Mouse (Mus musculus): ENCODE data around the gene Mknk2.
"Not testable (repeated sequence)": the region's sequence is repeated elsewhere in the genome, so short reads cannot be mapped to it uniquely, and the experiment has no call there.

The Mknk2 gene

DNA sequence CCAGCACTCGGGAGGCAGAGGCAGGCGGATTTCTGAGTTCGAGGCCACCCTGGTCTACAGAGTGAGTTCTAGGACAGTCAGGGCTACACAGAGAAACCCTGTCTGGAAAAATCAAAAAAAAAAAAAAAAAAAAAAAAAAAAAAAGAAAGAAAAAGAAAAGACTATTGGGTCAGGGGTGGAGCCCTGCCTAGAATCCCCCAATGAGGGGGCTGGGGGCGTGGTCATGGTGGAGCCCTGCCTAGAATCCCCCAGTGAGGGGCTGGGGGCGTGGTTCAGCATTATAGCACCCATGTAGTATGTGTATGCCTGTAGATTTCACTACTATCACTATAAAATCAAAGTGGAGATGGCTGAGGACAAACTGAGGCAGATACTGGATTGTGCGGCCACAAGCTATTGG is 28.0 kb downstream of the Mknk2 start:
- DNase-seq = not testable (repeated sequence)

DNA sequence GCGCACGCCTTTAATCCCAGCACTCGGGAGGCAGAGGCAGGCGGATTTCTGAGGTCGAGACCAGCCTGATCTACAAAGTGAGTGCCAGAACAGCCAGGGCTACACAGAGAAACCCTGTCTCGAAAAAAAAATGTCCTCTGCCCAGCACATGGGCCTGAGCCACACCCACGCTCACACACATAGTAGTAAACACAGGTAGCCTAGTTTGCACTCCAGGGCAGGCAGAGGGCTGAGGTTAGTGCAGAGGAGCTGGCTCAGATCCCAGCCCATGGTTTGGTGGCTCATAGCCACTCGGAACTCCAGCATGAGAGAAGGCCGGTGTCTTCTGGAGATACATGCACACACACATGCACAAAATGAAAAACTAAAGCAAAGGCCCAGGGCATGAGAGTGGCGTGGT is 31.0 kb downstream of the Mknk2 start:
- no peak for DNase-seq

DNA sequence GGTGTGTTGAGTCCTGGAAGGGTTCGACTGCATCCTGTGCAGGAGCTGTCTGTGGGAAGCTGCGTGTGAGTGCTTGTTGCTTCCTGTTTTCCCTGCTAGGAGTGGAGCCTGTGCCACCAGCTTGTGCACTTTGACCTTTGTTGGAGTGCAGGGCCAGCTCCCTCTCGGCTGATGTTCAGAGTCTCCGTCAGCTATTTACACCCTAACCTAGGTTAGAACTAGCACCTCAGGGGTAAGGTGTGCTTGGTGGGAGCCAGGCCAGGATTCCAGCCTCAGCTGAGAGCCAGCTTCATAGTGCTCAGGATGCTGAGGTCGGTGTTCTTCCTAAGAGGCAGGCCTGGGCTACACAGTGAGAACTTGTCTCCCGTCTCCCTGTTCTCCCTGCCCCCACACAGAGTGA is 42.6 kb downstream of the Mknk2 start:
- no peak for DNase-seq

DNA sequence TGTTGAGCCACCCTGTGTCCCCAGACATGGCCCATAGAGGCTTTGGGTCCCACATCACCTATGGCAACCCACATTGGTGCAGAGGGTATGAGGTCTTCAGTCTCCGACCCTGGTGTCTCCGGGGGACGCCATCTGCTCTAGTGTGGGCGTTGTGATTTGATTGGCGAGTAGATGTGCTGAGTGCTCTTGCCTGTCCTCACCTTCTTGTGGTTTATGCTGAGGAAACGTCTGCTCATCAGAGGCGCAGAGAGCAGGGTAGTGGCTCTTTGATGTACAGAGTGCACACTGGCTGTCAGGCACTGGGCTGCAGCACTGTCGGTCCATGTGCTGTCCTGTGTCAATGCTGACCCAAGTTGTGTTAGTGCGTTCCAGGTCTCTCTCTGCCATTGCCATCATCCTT is 49.0 kb downstream of the Mknk2 start:
- DNase-seq = no peak

DNA sequence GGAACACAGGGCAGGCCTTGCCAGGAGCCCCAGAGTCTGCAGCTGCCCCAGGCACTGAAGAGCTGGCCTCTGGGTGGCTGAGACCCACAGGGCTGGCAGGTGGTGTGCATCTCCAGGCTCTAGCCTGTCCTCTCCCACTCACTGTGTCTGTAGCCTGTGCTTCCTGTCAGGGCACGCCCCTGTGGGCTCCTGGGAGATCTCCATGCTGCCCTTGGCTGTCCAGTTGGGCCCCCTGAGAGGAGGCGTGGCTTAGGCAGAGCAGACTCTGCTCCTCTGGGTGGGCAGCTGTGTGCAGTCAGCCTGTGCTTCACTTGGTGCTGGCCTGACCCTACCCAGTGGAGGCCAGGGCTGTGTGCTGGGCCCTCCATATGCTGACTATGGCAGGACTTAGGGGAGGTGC is 50.2 kb downstream of the Mknk2 start:
- no peak for DNase-seq

DNA sequence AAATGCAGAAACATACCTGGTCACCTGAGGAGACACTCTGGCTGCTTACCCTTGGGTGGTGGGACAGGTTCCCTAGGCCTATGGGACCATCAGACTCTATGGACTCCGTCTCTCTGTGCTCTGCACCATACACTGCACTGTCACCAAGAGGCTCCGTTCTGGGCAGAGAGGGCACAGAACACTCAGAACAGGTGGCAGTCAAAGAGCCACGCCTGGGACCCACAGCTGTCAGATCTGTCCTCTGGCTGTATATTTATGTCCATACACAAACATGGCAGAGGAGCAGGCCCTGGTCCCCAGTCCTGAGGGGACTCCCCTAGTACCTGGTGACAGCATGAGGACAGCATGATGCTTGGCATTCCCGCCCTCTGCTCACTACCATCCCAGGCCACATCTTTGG is 52.1 kb downstream of the Mknk2 start:
- no peak for DNase-seq

DNA sequence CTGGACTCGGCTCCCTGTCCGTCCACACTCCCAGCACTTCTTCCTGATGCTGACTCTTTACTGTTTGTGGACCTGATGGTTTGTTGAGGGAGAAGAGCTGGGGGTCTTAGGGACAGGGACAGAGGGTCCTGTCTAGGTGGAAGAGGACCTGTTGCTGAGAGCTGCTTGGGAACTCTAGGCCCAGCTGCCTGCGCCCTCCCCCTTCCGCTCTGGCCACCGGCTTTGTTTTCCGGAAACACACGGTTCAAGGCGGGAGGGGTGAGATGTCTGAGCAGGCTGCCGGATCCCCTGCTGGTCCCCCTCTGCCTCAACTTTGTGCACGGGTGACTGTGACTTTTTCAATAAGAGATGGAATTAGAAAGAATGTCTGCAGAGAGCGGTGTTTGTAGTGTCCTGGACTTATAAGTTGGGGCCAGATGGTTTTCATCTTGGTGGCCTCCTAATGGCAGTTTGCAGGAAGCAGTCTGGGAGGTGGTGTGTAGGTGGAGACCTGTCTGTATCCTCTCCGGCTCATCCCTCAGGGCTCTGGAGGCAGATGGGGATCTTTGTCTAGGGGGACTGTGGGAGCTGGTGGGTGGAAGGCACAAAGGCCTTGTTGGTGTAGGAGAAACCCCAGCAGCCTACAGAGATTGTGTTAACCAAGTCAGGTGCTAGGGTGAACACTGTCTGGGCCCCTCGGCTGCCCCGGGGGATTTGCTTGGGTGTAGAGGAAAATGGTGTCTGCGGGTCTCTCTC is 54.3 kb downstream of the Mknk2 start:
- peak; percentile 80 for DNase-seq

DNA sequence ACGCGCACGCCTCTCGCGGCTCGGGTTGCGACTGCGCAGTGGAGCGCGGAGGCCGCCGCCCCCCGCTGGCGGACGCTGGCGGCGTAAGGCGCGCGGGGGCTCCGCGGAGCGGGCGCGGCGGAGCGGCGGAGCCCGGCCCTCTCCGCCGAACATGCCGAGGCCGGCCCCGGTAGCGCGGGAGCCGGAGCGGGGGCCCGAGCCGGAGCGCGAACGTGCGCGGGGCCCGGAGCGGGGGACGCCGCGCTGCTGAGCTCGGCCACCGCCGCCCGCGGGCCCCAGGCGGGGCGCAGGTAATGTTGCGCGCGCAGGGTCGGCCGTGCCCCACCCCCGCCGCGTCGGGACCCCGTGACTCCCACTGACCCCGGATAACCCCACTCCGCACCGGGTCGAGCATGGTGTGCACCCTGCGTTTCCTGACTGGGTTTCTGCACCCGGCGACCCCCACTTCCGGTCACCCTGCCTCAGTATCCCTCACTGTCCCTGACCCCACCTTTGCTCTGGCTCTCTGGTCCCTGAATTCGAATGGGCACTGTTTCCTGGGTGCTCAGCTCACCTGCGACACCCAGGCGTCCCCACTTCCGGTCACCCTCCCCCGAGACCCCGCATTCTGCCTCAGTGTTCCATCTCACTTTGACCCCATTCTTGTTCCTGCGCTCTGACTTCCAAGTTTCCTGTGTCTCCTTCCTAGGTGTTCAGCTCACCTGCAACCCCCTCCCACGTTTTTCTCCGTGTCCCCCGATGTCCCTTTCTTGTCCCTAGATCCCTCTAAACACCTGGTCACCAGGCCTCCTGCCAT is 55.1 kb downstream of the Mknk2 start, which contains the start of gene Csnk1g2:
TSS of gene Csnk1g2 (plus strand) at position 178 of the 796 bp plus-strand sequence.
- DNase-seq = peak; percentile 87

DNA sequence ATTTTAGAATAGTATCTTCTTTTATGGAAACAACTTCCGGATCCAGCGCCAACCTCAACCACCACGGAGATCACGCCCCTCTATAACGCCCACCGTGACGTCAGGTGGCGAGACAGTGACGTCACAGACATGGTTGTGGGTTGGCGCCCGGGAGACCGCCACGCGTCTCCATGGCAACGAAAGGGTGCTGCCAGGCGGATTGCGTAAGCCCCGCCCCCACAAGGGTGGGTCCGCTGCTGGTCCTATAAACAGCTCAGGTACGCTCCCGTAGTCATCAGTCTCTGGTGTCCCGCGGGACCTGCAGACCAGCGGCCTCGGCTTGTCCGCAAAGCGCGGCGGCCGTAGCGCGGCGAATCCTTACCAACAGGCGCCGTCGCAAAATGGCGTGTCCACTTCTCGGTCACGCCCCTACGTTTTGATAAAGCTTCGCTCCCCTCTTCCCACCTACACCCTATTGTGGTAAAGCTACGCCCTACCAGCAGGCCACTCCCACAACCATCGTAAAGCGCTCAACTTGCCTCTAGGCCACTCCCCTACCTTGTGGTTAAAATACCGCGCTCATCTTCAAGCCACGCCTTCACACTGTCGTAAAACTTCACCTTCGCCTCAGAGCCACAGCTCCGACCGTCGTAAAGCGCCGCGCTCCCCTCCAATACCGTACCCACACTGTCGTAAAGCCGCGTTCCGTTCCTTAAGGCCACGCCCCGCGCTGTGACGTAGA is 55.8 kb downstream of the Mknk2 start:
- DNase-seq = peak; percentile 100

DNA sequence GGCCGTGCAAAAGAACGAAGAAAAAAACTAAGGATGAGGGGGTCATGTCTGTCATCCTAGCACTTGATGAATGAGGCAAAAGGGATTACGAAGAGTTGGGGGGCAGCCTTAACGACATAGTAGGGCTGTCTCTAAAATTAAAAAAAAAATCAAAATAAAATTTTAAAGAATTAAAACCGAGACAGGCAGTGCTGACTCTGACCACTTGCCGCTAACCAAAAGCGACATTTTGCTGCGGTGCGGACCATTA is 56.3 kb downstream of the Mknk2 start:
- no peak for DNase-seq

DNA sequence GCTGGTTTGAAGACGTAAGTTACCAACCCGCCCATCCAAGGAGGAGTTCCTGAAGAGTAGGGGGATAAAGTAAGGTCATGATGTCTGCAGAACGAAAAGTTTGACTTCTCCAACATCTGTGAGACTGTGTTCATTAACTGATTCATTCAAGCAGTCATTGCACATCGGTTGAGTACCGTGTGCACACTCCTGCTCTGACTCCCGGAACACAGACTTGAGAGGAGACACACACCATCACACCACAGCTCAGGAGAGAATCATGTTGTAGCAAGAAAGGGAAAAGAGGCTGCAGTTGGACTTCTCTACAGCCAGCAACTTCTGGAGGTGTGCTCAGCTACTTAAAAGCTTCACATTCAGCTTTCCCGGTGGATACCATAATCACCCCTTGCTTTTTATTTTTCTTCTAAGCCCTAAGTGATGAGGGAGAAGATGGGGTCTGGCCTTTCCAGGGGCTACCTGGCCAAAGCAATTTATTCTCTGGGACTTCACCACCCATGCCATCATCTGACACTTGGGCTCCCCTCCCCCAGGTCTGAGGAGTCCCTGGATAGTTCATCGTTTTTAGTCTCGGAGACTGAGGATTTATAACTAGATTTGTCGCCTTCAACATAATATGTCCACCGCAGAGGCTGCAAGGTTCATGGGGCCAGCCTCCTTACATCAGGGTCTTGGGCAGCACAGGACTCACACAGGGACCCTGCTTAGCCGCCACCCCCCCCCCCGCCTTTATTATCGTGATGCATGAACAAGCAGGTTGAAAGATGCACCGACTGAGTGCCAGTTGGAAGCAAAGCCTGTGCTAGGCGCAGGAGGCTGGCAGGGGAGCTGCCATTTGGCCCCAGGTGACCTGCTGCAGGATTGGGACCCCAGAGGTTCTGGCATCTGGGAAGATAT is 56.9 kb downstream of the Mknk2 start:
- peak; percentile 82 for DNase-seq

DNA sequence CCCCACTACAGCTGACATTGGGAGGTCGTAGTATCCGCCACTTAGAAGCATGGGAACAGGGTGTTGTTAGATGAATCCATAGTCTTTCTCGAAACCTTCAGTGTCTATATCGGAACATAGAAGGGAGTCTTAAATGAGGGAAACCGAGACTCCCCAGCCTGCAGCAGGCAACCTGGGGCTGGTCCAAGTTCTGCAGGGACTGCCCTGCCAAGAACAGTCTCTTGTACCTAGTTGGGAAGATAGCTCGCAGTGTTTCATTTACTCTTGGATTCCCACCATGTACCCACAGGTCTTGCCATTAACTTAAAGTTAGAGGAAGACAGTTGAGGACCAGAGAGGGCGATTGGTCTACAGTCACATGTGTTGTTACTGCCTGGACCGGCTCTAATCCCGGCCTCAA is 57.5 kb downstream of the Mknk2 start:
- DNase-seq = no peak

DNA sequence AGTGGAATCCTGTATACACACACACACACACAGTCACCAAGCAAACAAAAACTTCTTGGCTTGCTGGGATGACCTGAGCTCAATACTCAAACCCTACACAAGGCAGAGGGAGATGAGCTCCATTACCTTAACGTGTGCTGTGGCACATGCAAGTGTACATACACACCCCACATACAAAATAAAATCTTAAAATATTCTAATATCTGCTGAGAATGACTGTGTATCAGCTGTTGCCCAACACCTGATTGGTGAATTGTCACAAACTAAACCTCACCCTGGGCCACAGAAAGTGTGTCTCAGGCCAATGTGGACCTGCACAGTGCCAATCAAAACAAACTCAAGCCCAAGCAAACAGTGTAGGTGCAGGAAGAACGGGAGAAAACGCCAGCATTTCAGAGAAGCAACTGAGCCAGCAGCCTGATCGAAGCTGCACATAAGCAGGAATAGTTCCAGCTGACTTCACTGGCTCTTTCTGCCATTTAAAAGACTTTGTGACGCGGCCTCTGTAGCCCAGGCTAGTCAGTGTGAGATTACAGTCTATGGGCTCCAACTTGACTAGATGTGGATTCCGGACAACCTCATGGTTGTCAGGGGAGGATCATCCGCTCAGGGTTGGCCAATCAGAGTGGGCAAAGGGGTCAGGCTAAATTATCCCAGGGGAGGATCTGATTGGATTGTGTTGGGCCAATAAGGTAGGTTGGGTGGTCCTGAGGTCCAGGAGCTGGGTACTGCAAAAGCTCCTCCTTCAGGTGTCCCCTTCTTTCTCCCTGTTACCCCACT is 58.3 kb downstream of the Mknk2 start:
- no peak for DNase-seq

DNA sequence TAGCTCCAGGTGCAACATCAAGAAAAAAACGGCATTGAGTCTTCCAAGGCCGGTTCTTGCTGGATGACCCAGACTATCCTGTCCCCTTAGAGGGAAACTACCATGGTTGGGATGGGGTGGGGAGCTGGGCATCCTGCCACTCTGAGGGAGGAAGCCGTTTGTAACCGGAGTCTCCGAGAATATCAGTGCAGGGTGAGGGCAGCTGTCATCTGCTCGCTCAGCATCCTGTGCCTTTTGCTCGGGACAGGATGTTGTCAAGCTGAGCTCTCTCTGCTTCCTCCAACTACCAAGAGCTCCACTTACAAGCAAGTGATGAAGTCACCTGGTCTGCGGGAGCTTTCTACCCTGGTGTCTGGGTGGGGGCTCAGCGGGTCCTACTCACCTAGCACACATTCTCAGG is 59.7 kb downstream of the Mknk2 start:
- DNase-seq = peak; percentile 57

All from cerebellum, adult 11-12 months (tissue).